Mouse (Mus musculus): Measurements from ENCODE around the gene S100z. TPM values are rescaled to one million over a fixed set of nuclear protein-coding genes. Genes with fewer than 3 reads are reported as not detected.

The S100z gene
- total RNA-seq (2014; rRNA removed; ENCODE audit: low replicate concordance) (not detected in 2 replicates), polyA plus RNA-seq (2015; fragmentation: Nextera tagmentation; extraction: Ambion mirVana) (not detected in 2 replicates)

DNA sequence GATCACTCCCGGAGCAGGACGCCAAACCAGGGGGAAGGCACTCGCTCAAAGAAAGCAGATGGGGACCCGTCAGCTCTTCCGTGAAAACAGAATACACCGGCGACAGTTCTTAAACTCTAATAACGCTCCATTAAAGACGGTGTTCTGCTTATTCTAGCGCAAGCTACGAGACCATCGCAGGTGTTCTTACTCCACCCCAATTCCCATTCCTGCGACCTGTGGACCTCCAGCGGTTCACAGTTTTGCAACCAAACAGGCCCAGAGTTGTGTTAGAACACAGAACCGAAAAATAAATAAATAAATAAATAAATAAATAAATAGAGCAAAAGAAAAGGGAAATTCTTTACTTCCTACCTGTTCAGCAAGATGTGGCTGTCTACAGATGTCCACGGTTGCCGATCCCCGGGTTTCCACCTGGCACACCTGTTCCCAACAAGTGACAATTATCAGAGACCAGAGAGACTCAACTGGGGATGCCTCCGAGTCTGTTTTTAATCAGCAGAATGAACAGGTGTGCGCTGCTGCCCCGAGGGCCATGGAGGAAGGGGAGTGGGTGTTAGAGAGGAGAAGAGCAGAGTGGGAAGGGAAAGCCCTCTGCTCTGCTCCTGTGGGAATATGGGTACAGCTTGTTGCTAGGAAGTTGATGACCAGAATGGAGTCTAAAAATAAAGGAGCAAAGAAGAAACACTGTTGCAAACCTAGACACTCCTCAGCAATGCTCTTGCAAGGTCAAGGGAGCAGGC lies at the start of gene S100z:
TSS of gene S100z (minus strand) at position 51 of the 743 bp plus-strand sequence.
- Histone ChIP-seq H3K4me3 (ENCODE audit: low read depth, low read length) (no peak within 1 kb of the TSS), H3K9ac (replicated peaks; ENCODE audit: low read depth, low read length) (no peak within 1 kb of the TSS), H3K27ac (ENCODE audit: low read depth) (no peak within 1 kb of the TSS), H3K27me3 (ENCODE audit: control insufficient read depth, insufficient read depth, low read length) (no peaks in the 10 kb centered on the region; the same call in 1 of the 2 replicates), H3K36me3 (replicated peaks; ENCODE audit: control insufficient read depth, insufficient read depth, low read length) (no peaks in the 10 kb centered on the region), H3K9me3 (replicated peaks; ENCODE audit: control insufficient read depth, low read length) (no peaks in the 10 kb centered on the region), H3K4me2 (ENCODE audit: low read depth, low read length) (no peak within 1 kb of the TSS), H3K4me1 (ENCODE audit: control insufficient read depth, insufficient read depth) (no peaks in the 10 kb centered on the region)
- 85% methylated on average over 21 of the region's 21 CpGs for WGBS
- ATAC-seq (ENCODE audit: insufficient read depth, low read depth) (no peak), DNase-seq (ENCODE audit: low spot score) (no peak)
- TF ChIP-seq CTCF (IDR thresholded peaks at IDR 0.05; ENCODE audit: low read depth) (no peak), EP300 (IDR thresholded peaks at IDR 0.05; ENCODE audit: low read depth) (no peak)

DNA sequence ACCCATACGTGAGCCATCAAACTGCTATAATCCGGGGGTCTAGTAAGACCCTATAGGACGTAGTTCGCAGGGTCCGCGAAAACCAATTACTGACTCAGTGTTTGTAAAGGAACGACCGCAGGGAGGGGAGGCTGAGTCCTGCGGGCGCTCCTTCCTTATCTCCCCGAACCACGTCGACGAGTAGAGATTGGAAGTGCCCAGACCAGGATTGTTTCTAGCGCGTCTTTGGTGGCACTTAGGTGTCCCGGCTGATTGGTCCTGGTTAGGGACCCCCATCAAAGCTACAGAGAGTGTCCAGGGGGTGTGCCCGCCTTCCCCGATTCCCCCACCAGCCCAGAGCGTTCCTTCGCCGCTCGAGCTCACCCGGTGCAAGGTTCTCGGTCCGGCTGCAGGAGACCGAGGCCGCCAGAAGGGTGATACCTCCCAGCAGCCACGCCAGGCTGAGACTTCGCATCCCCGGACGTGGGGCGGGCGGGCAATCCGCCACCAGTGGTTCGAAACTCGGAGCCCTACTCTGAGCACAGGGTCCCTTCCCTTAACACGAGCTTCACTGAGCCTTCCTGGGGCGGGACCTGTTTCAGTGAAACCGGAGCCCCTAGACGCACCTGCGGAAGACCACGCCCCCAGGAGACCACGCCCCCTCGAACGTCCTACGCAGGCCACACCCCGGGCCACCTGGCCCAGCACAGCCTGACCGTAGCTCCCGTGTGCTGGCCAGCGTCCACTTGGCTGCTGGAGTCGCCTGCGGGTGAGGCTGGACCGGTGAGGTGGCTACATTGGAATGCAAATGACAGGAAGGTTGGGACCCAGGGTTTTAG lies 46.4 kb upstream of the S100z start, which contains the start of gene F2rl1:
TSS of gene F2rl1 (minus strand) at position 554 of the 818 bp plus-strand sequence.
- Histone ChIP-seq H3K27me3 (ENCODE audit: control insufficient read depth, insufficient read depth, low read length) (peaks cover 19% of the 10 kb centered on the region; the same call in 1 of the 2 replicates), H3K9me3 (replicated peaks; ENCODE audit: control insufficient read depth, low read length) (no peaks in the 10 kb centered on the region), H3K27ac (ENCODE audit: low read depth) (no peak within 1 kb of the TSS), H3K9ac (replicated peaks; ENCODE audit: low read depth, low read length) (peak within 1 kb of the TSS; percentile 19; the same call in 1 of the 2 replicates), H3K4me3 (ENCODE audit: low read depth, low read length) (peak within 1 kb of the TSS; percentile 42), H3K4me2 (ENCODE audit: low read depth, low read length) (peak within 1 kb of the TSS; percentile 64), H3K4me1 (ENCODE audit: control insufficient read depth, insufficient read depth) (0 out of 2 replicates have a peak, but pooled peaks cover 8% of the 10 kb centered on the region), H3K36me3 (replicated peaks; ENCODE audit: control insufficient read depth, insufficient read depth, low read length) (no peaks in the 10 kb centered on the region)
- DNase-seq (ENCODE audit: low spot score) (peak; percentile 41), ATAC-seq (ENCODE audit: insufficient read depth, low read depth) (peak; percentile 86)
- WGBS = under 1% methylated on average over 54 of the region's 54 CpGs
- TF ChIP-seq EP300 (IDR thresholded peaks at IDR 0.05; ENCODE audit: low read depth) (no peak), CTCF (IDR thresholded peaks at IDR 0.05; ENCODE audit: low read depth) (no peak)

GRCm38 (mm10) chr13:95524424-95524673 lies 45.8 kb upstream of the S100z start:
- Histone ChIP-seq H3K27ac (ENCODE audit: low read depth) (no peak overlapping the region), H3K9me3 (replicated peaks; ENCODE audit: control insufficient read depth, low read length) (no peaks in the 10 kb centered on the region), H3K4me2 (ENCODE audit: low read depth, low read length) (peak overlapping the region; percentile 64), H3K27me3 (ENCODE audit: control insufficient read depth, insufficient read depth, low read length) (peaks cover 19% of the 10 kb centered on the region; the same call in 1 of the 2 replicates), H3K4me3 (ENCODE audit: low read depth, low read length) (peak overlapping the region; percentile 42), H3K9ac (replicated peaks; ENCODE audit: low read depth, low read length) (peak overlapping the region; percentile 19; the same call in 1 of the 2 replicates), H3K4me1 (ENCODE audit: control insufficient read depth, insufficient read depth) (0 out of 2 replicates have a peak, but pooled peaks cover 8% of the 10 kb centered on the region), H3K36me3 (replicated peaks; ENCODE audit: control insufficient read depth, insufficient read depth, low read length) (no peaks in the 10 kb centered on the region)
- no peak for TF ChIP-seq EP300 (IDR thresholded peaks at IDR 0.05; ENCODE audit: low read depth)
- no peak for TF ChIP-seq CTCF (IDR thresholded peaks at IDR 0.05; ENCODE audit: low read depth)
- 0% methylated on average over 13 of the region's 13 CpGs for WGBS
- no peak for ATAC-seq (ENCODE audit: insufficient read depth, low read depth)
- DNase-seq (ENCODE audit: low spot score) = no peak

GRCm38 (mm10) chr13:95523659-95524423 lies 45.3 kb upstream of the S100z start:
- no peak for TF ChIP-seq EP300 (IDR thresholded peaks at IDR 0.05; ENCODE audit: low read depth)
- TF ChIP-seq CTCF (IDR thresholded peaks at IDR 0.05; ENCODE audit: low read depth) = no peak
- Histone ChIP-seq H3K9ac (replicated peaks; ENCODE audit: low read depth, low read length) (peak overlapping the region; percentile 19; the same call in 1 of the 2 replicates), H3K27me3 (ENCODE audit: control insufficient read depth, insufficient read depth, low read length) (peaks cover 19% of the 10 kb centered on the region; the same call in 1 of the 2 replicates), H3K27ac (ENCODE audit: low read depth) (no peak overlapping the region), H3K9me3 (replicated peaks; ENCODE audit: control insufficient read depth, low read length) (no peaks in the 10 kb centered on the region), H3K4me2 (ENCODE audit: low read depth, low read length) (peak overlapping the region; percentile 64), H3K36me3 (replicated peaks; ENCODE audit: control insufficient read depth, insufficient read depth, low read length) (no peaks in the 10 kb centered on the region), H3K4me1 (ENCODE audit: control insufficient read depth, insufficient read depth) (0 out of 2 replicates have a peak, but pooled peaks cover 8% of the 10 kb centered on the region), H3K4me3 (ENCODE audit: low read depth, low read length) (peak overlapping the region; percentile 42)
- 0 out of 2 replicates have a peak, but pooled peaks have one; percentile 40 for ATAC-seq (ENCODE audit: insufficient read depth, low read depth)
- DNase-seq (ENCODE audit: low spot score) = peak; percentile 41
- 13% methylated on average over 29 of the region's 29 CpGs for WGBS

DNA sequence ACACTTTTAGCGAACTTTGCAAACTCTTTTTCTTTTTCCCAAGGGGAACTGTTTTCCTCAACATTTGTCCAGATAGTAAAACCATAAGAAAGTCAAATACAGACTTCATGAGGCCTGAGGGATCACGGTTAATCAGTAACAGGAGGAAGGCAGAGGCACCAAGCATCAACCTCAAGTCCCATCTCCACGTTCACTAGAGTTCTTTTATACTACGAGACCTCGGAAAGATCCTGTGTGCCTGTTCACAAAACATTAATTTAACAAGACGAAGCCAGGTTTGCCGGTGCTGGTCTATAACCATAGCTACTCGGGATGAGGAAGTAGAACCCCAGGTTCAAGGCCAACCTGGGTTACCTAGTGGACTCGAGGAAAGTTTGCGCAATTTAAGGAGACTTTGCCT lies 43.7 kb upstream of the S100z start:
- Histone ChIP-seq H3K27me3 (ENCODE audit: control insufficient read depth, insufficient read depth, low read length) (peaks cover 19% of the 10 kb centered on the region; the same call in 1 of the 2 replicates), H3K36me3 (replicated peaks; ENCODE audit: control insufficient read depth, insufficient read depth, low read length) (no peaks in the 10 kb centered on the region), H3K4me1 (ENCODE audit: control insufficient read depth, insufficient read depth) (0 out of 2 replicates have a peak, but pooled peaks cover 8% of the 10 kb centered on the region), H3K9ac (replicated peaks; ENCODE audit: low read depth, low read length) (no peak overlapping the region), H3K4me2 (ENCODE audit: low read depth, low read length) (no peak overlapping the region), H3K27ac (ENCODE audit: low read depth) (no peak overlapping the region), H3K9me3 (replicated peaks; ENCODE audit: control insufficient read depth, low read length) (no peaks in the 10 kb centered on the region), H3K4me3 (ENCODE audit: low read depth, low read length) (no peak overlapping the region)
- ATAC-seq (ENCODE audit: insufficient read depth, low read depth) (no peak), DNase-seq (ENCODE audit: low spot score) (no peak)
- TF ChIP-seq EP300 (IDR thresholded peaks at IDR 0.05; ENCODE audit: low read depth) = no peak
- no peak for TF ChIP-seq CTCF (IDR thresholded peaks at IDR 0.05; ENCODE audit: low read depth)
- 90% methylated on average over 10 of the region's 10 CpGs for WGBS
